Mouse (Mus musculus): ENCODE data around the gene Znhit3. TPM values are rescaled to one million over a fixed set of nuclear protein-coding genes. Genes with fewer than 3 reads are reported as not detected.

The Znhit3 gene
- total and polyA plus RNA-seq, 3 experiments: 49.6 to 76.1 TPM; not detected in 1

DNA sequence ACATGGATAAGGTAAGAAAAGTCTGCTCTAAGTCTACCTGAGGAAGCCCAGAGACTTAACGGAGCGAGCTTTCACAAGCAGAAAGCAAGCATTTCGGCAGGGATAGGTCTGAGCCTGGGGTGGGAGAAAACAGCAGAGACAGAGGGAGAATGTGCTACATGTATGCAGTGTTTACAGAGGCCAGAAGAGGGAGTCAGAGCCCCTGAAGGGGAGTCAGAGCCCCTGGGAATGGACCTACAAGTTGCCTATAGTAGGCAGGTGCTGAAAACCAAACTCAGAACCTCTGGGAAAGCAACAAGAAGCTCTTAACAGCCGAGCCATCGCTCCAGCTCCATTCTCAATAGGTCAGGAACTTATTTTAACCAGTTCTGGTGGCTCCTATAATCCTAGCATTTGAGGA, 1.5 kb downstream of the Znhit3 start:
- Histone ChIP-seq H3K9ac (ENCODE audit: control insufficient read depth, low read depth, low read length, poor library complexity, severe bottlenecking) (no peak overlapping the region), H3K27ac (ENCODE audit: control insufficient read depth, low read depth, low read length) (no peak overlapping the region), H3K36me3 (ENCODE audit: control insufficient read depth in 1 of 2, insufficient read depth in 2 of 2, low read length in 2 of 2) (peaks cover 11 to 19% of the 10 kb centered on the region in 2 experiments), H3K4me1 (ENCODE audit: control insufficient read depth in 1 of 2, insufficient read depth in 2 of 2, low read length in 2 of 2) (peaks cover 0 to 16% of the 10 kb centered on the region in 2 experiments; a peak in 3 of 4 replicates), H3K9me3 (replicated peaks; ENCODE audit: insufficient read depth, low read length) (no peaks in the 10 kb centered on the region), H3K27me3 (ENCODE audit: control insufficient read depth in 1 of 2, insufficient read depth in 2 of 2, low read length in 2 of 2) (no peaks in the 10 kb centered on the region), H3K4me3 (ENCODE audit: control insufficient read depth in 1 of 2, insufficient read depth in 1 of 2, low read depth in 2 of 2, low read length in 2 of 2) (no peak overlapping the region), H3K79me2 (ENCODE audit: control insufficient read depth, insufficient read depth, low read length, poor library complexity) (peaks cover 12% of the 10 kb centered on the region)
- TF ChIP-seq SMC3 (IDR thresholded peaks at IDR 0.05; ENCODE audit: low read depth, low read length): peak; percentile 30; the same call in 1 of the 2 replicates
- TF ChIP-seq MYC (IDR thresholded peaks at IDR 0.05; ENCODE audit: low read depth, low read length): no peak
- no peak for TF ChIP-seq EP300 (IDR thresholded peaks at IDR 0.05; ENCODE audit: low read depth in 1 of 2, low read length in 2 of 2)
- TF ChIP-seq MAX (IDR thresholded peaks at IDR 0.05; ENCODE audit: low read length): no peak
- TF ChIP-seq SIN3A (IDR thresholded peaks at IDR 0.05; ENCODE audit: low read length): no peak
- TF ChIP-seq CTCF (IDR thresholded peaks at IDR 0.05 in 2 of 3, conservative IDR thresholded peaks at IDR 0.05 in 1 of 3; ENCODE audit: control insufficient read depth in 1 of 3, insufficient read depth in 1 of 3, low read depth in 2 of 3, low read length in 3 of 3, poor library complexity in 1 of 3, severe bottlenecking in 1 of 3): peak; percentile 21 to 45 (median 40); a peak in 5 of 6 replicates
- no peak for TF ChIP-seq GABPA (IDR thresholded peaks at IDR 0.05; ENCODE audit: low read depth, low read length)
- no peak for TF ChIP-seq NRF1 (IDR thresholded peaks at IDR 0.05; ENCODE audit: insufficient read depth, low read depth, low read length, poor library complexity, severe bottlenecking)
- TF ChIP-seq POLR2A (IDR thresholded peaks at IDR 0.05; ENCODE audit: control insufficient read depth in 1 of 2, insufficient read depth in 1 of 2, low read depth in 1 of 2, low read length in 2 of 2, poor library complexity in 1 of 2): no peak
- peak; percentile 2; the same call in 1 of the 2 replicates for TF ChIP-seq RAD21 (IDR thresholded peaks at IDR 0.05; ENCODE audit: low read depth, low read length)
- peak; percentile 69 for DNase-seq (ENCODE audit: low read depth, low spot score)

DNA sequence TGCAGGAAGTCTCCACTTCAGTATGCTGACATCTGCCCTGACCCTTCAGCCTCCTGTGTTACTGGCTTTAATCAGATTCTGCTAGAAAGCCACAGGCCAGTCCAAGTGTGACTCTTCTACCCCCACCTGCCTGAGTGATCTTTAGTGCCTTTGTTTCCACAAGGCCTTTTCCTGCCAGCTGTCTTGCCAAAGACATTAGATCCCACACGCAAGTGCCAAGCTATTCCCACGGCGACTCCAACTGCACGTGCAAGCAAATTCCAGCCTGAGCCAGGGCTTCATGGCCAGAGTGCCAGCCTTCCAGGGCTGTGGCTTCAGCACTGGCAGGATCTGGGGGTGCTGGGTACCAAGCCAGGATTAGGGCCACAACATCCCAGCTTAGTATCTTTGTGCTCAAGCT, 5.8 kb downstream of the Znhit3 start:
- peaks cover 5 to 19% of the 10 kb centered on the region in 2 experiments; a peak in 3 of 4 replicates for H3K36me3 ChIP-seq (ENCODE audit: control insufficient read depth in 1 of 2, insufficient read depth in 2 of 2, low read length in 2 of 2)
- H3K9ac ChIP-seq (ENCODE audit: control insufficient read depth, low read depth, low read length, poor library complexity, severe bottlenecking): no peak overlapping the region
- no peaks in the 10 kb centered on the region for H3K9me3 ChIP-seq (replicated peaks; ENCODE audit: insufficient read depth, low read length)
- no peak for TF ChIP-seq CTCF (IDR thresholded peaks at IDR 0.05 in 2 of 3, conservative IDR thresholded peaks at IDR 0.05 in 1 of 3; ENCODE audit: control insufficient read depth in 1 of 3, insufficient read depth in 1 of 3, low read depth in 2 of 3, low read length in 3 of 3, poor library complexity in 1 of 3, severe bottlenecking in 1 of 3)
- TF ChIP-seq ZKSCAN1 (IDR thresholded peaks at IDR 0.05; ENCODE audit: low read depth, low read length): no peak
- no peak for TF ChIP-seq MAZ (IDR thresholded peaks at IDR 0.05; ENCODE audit: low read depth, low read length)
- TF ChIP-seq HCFC1 (IDR thresholded peaks at IDR 0.05; ENCODE audit: low read depth, low read length): no peak
- TF ChIP-seq GABPA (IDR thresholded peaks at IDR 0.05; ENCODE audit: low read depth, low read length): no peak
- TF ChIP-seq TCF12 (IDR thresholded peaks at IDR 0.05; ENCODE audit: low read depth, low read length): no peak
- TF ChIP-seq ZNF384 (IDR thresholded peaks at IDR 0.05; ENCODE audit: low read depth, low read length): no peak
- TF ChIP-seq CHD2 (IDR thresholded peaks at IDR 0.05; ENCODE audit: low read length): no peak
- TF ChIP-seq POLR2AphosphoS5 (IDR thresholded peaks at IDR 0.05; ENCODE audit: borderline replicate concordance, low read depth, low read length): no peak
- TF ChIP-seq USF1 (IDR thresholded peaks at IDR 0.05; ENCODE audit: low read depth, low read length): no peak
- TF ChIP-seq POLR2AphosphoS2 (IDR thresholded peaks at IDR 0.05; ENCODE audit: low read length): no peak
- TF ChIP-seq RAD21 (IDR thresholded peaks at IDR 0.05; ENCODE audit: low read depth, low read length): no peak
- TF ChIP-seq MYC (IDR thresholded peaks at IDR 0.05; ENCODE audit: low read depth, low read length): no peak
- no peak for TF ChIP-seq KAT2A (conservative IDR thresholded peaks at IDR 0.05; ENCODE audit: low read depth, low read length)
- TF ChIP-seq MEF2A (IDR thresholded peaks at IDR 0.05; ENCODE audit: extremely low read depth, insufficient replicate concordance, low read depth, low read length, poor library complexity, severe bottlenecking): no peak
- no peak for TF ChIP-seq MXI1 (IDR thresholded peaks at IDR 0.05; ENCODE audit: low read depth, low read length)
- no peak for TF ChIP-seq ZC3H11A (IDR thresholded peaks at IDR 0.05; ENCODE audit: low read depth, low read length)
- TF ChIP-seq USF2 (IDR thresholded peaks at IDR 0.05; ENCODE audit: borderline replicate concordance in 1 of 2, insufficient read depth in 1 of 2, low read depth in 1 of 2, low read length in 2 of 2): no peak
- no peak for DNase-seq (ENCODE audit: low read depth, low spot score)
- peaks cover 4% of the 10 kb centered on the region for H3K79me2 ChIP-seq (ENCODE audit: control insufficient read depth, insufficient read depth, low read length, poor library complexity)
- H3K27ac ChIP-seq (ENCODE audit: control insufficient read depth, low read depth, low read length): no peak overlapping the region
- H3K4me3 ChIP-seq (ENCODE audit: control insufficient read depth in 1 of 2, insufficient read depth in 1 of 2, low read depth in 2 of 2, low read length in 2 of 2): no peak overlapping the region
- no peaks in the 10 kb centered on the region for H3K27me3 ChIP-seq (ENCODE audit: control insufficient read depth in 1 of 2, insufficient read depth in 2 of 2, low read length in 2 of 2)
- H3K4me1 ChIP-seq (ENCODE audit: control insufficient read depth in 1 of 2, insufficient read depth in 2 of 2, low read length in 2 of 2): no peaks in the 10 kb centered on the region; a peak in 1 of 4 replicates

Measured in MEL (cell line).